Mouse (Mus musculus) neutrophil, adult 83 days (primary cell): Measurements from ENCODE around the gene Ackr1. TPM values are rescaled to one million over a fixed set of nuclear protein-coding genes. Genes with fewer than 3 reads are reported as not detected.

ENCODE experiments used
- total RNA-seq, 2 experiments: library from RNA; stranded (reverse); gene quantifications; one replicate each; pipeline ENCODE4 v1.2.4; 2023

The Ackr1 gene
- total RNA-seq = 1 to 10 TPM; 1.8 to 2.6 TPM

DNA sequence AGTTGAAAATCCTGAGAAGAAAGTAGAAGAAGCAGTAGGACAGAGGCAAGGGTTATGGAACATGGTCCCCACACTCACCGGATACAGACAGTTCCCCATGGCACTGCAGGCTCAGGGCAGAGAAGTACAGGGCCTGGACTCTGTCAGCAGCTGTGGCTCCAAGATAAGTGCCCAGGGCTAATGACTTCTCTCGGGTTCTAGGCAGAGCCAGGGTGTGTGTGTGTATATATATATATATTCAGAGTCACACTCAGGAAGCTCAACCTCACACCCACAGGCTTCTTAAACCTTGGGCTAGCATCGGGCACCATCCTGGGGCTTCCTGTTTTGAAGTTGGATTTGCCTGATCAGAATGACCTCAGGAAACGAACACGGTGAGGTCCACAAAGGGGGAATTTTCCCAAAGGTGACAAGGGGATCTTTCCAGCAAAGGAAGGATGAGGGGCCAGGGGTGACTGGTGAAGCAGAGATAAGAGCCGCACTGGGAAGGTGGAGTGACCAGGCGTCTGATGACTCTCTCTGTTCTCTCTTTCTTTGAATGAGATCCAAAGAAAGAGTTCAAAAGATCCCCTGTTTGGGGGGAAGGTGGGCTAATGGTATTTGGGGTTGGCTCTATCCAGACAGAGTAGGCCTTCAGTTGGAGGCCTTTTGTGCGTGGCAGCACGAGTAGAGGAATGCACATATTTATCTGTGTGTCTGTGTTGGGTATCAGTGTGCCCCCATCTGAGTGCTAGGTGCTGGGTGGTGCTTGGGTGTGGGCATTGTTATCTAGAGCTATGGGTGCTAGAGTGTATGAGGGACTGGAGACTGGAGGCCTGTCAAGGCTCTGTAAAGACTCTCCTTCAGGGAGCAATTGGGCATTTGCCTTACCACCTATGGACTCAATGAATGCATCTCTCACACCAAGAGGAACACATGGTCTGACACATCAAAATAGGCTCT, at the start of gene Ackr1:
Ackr1 (minus strand) TSS at position 439 of the 942 bp plus-strand sequence.

GRCm38 (mm10) chr1:173367356-173368046, 34.0 kb upstream of the Ackr1 start, which contains the start of gene Cadm3:
Gene Cadm3, minus strand, starts transcription at chr1:173367695.

DNA sequence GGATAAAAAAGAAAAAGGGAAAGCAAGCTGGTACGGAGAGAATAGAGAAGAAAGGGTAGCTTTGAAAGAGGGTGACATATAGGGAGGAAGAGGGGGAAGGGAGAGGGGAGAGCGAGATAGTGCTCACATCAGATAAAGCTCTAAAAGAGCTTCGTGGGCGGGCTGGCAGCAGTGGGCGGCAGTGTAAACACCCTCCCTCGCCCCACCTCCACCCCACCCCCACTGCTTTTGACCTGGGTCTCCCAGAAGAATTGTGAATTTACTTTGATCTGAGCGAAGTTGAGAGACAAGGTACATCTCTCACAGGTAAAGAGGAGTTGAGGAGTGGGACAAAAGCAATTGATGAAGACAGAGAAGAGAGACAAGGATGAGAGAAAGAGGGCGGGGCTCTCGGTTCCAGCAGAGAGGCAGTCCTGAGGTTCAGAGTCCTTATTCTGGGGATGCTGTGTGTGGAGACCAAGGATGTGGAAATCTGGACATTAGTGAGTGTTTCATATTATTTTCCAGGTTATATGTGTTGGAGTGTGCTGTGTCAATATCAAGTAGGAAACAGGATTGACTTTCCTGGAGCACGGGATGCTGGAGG, 16.9 kb upstream of the Ackr1 start, which contains the start of gene Aim2:
Aim2 (plus strand) TSS at position 508 of the 586 bp plus-strand sequence.

Other genes with a start within 250 kb of the Ackr1 start
- not detected for gene Olfr1408, start 196.4 kb downstream of the Ackr1 start, total RNA-seq
- gene Olfr1406, start 143.1 kb downstream of the Ackr1 start, total RNA-seq = not detected
- not detected for gene Olfr218, start 135.9 kb downstream of the Ackr1 start, total RNA-seq
- not detected for gene Olfr1404, start 121.4 kb downstream of the Ackr1 start, total RNA-seq
- 1 to 10 TPM; 3.4 to 5.2 TPM for gene Fcer1a, start 106.5 kb downstream of the Ackr1 start, total RNA-seq
- gene Olfr418, start 67.7 kb downstream of the Ackr1 start, total RNA-seq = not detected
- gene Mptx2, start 56.0 kb downstream of the Ackr1 start, total RNA-seq = not detected
- gene Aim2, start 17.1 kb upstream of the Ackr1 start, total RNA-seq = 10 to 100 TPM; 40.9 to 48.4 TPM
- gene Cadm3, start 33.9 kb upstream of the Ackr1 start, total RNA-seq = under 1 TPM; 0.31 to 0.88 TPM
- gene Ifi206, start 157.3 kb upstream of the Ackr1 start, total RNA-seq = 1 to 10 TPM; 1.9 to 3.3 TPM
- under 1 TPM; 0.18 to 0.42 TPM for gene Ifi214, start 202.2 kb upstream of the Ackr1 start, total RNA-seq